Mouse (Mus musculus) limb, embryonic 14.5 days (tissue): ENCODE data around the gene Ice2. TPM values are rescaled to one million over a fixed set of nuclear protein-coding genes. Genes with fewer than 3 reads are reported as not detected.
A peak's percentile ranks its signal among the peaks of the same experiment; 100 is the strongest.

ENCODE experiments used
- ATAC-seq: fragments of 200-750 bp; cut with Nextera tagmentation; 2 replicates; pipeline ENCODE4 v1.8.0; 2017; ENCODE audit warnings: low read depth, moderate number of reproducible peaks, moderate TSS enrichment; ENCODE audit not compliant: low FRiP score
- DNase-seq: peaks from one replicate; pipeline ENCODE4 v3.0.0-alpha.2; 2015; ENCODE audit warnings: low spot score
- H3K27ac ChIP-seq: fragments of 300-500 bp; sonication (generic); replicated peaks from 2 replicates; pipeline ENCODE4 v1.5.1; 2014; ENCODE audit warnings: low read depth, mild to moderate bottlenecking, low read length, moderate library complexity, mixed read lengths
- H3K27me3 ChIP-seq: fragments of 300-500 bp; sonication (generic); 2 replicates; pipeline ENCODE4 v1.6.1; 2014; ENCODE audit warnings: low read length, mixed read lengths; ENCODE audit not compliant: control insufficient read depth, insufficient read depth
- H3K36me3 ChIP-seq: fragments of 300-500 bp; sonication (generic); 2 replicates; pipeline ENCODE4 v1.6.1; 2014; ENCODE audit warnings: mild to moderate bottlenecking, low read length, moderate library complexity, mixed read lengths; ENCODE audit not compliant: control insufficient read depth, insufficient read depth
- H3K4me1 ChIP-seq: fragments of 300-500 bp; sonication (generic); 2 replicates; pipeline ENCODE4 v1.6.1; 2014; ENCODE audit warnings: antibody characterized with exemption, low read length, mixed read lengths; ENCODE audit not compliant: control insufficient read depth, insufficient read depth
- H3K4me2 ChIP-seq: fragments of 300-500 bp; sonication (generic); replicated peaks from 2 replicates; pipeline ENCODE4 v1.6.1; 2014; ENCODE audit warnings: low read depth, mild to moderate bottlenecking, low read length, moderate library complexity; ENCODE audit not compliant: severe bottlenecking
- H3K4me3 ChIP-seq: fragments of 300-500 bp; sonication (generic); replicated peaks from 2 replicates; pipeline ENCODE4 v1.5.1; 2014; ENCODE audit warnings: low read length
- H3K9ac ChIP-seq: fragments of 300-500 bp; sonication (generic); 2 replicates; pipeline ENCODE4 v1.6.1; 2014; ENCODE audit warnings: mild to moderate bottlenecking, low read depth, low read length, moderate library complexity; ENCODE audit not compliant: severe bottlenecking
- H3K9me3 ChIP-seq: fragments of 300-500 bp; sonication (generic); 2 replicates; pipeline ENCODE4 v1.6.1; 2016; ENCODE audit warnings: low read length; ENCODE audit not compliant: control insufficient read depth
- POLR2A ChIP-seq: fragments of 200-500 bp; IDR thresholded peaks from 2 replicates; pipeline ENCODE4 v1.8.0; 2012; ENCODE audit warnings: inconsistent platforms, mild to moderate bottlenecking, moderate library complexity, borderline replicate concordance; ENCODE audit not compliant: insufficient read depth, insufficient read length; ENCODE audit errors: extremely low read depth
- WGBS: fragments of 180-500 bp; shearing (Covaris S2); extraction: QIAGEN DNeasy Blood & Tissue Kit; methylation state at CpG from one replicate; pipeline ENCODE4 v1.1.7; 2014; 5-methylcytosine and 5-hydroxymethylcytosine counted together
- polyA plus RNA-seq, 2 experiments: library from polyadenylated mRNA; depleted of rRNA in 1 of 2; stranded (reverse) in 1 of 2; unstranded in 1 of 2; fragments of >200 nt; fragmentation: Nextera tagmentation in 1 of 2; extraction: Ambion mirVana in 1 of 2; gene quantifications; 2 replicates each; pipeline versions ENCODE4 v1.2.1 to v1.2.3; 2012 to 2014

Gene Ice2
- polyA plus RNA-seq, 2 experiments, result 13.7 to 15.8 TPM

DNA sequence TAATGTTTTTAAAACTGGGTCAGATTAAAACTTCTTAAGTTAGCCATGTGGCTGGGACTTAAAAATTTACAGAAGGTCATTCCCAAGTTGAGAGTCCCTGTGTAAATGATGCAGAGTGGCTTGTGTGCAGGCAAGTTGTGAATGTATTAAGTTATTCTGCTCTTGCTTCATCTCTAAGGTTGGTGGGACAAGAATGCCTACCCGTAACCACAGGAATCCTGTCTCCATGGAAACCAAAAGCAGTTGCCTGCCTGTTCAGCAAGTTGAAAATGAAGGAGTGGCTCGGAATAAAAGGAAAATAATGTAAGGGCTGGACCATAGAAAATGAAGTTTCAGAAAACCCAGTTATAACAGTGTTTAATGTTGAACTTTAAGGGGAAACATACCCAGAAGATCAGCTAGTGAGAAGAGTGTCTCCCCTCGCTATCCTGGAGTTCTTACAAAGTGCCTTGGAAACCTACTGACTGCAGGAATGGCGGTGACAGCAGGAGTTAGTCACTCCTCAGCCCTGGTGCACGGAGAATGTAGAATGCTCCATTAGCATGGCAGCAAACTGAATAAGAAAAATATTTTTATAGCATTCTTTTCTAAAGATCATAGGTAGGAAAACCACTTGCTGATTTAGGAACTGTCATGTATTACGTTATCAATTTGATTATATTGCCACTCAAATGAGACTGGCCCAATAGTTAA is 34.3 kb downstream of the Ice2 start:
- peak; percentile 80 for ATAC-seq
- Histone ChIP-seq H3K9ac (no peak overlapping the region), H3K27me3 (no peaks in the 10 kb centered on the region), H3K4me2 (no peak overlapping the region), H3K4me1 (peaks cover 10% of the 10 kb centered on the region; the same call in 1 of the 2 replicates), H3K4me3 (no peak overlapping the region), H3K9me3 (no peaks in the 10 kb centered on the region), H3K27ac (peak overlapping the region; percentile 52), H3K36me3 (peaks cover 20% of the 10 kb centered on the region)
- WGBS, result 53% methylated on average over 6 of the region's 6 CpGs
- DNase-seq, result peak; percentile 79
- no peak for TF ChIP-seq POLR2A

DNA sequence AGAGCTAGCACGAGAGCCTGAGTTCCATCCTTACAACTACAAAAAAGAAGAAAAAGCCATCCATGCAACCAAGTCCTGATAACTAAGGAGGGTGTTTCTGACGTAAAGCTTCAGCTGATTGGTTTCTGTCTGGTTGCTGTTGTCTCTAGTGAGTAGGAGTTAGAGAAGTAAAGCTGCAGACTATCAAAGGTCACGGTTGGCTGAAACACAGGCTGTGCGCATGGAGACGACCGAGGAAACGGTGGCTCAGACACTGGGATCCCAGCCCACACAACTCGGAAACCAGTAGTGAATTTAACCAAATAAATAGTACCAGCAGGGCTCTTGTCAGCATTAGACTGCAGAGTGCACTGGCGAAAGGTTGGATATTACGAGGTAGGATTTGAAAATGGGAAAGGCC is 37.5 kb downstream of the Ice2 start:
- Histone ChIP-seq H3K9ac (no peak overlapping the region), H3K4me3 (no peak overlapping the region), H3K4me2 (no peak overlapping the region), H3K27ac (no peak overlapping the region), H3K4me1 (peaks cover 10% of the 10 kb centered on the region; the same call in 1 of the 2 replicates), H3K36me3 (peaks cover 8% of the 10 kb centered on the region; the same call in 1 of the 2 replicates), H3K9me3 (no peaks in the 10 kb centered on the region), H3K27me3 (no peaks in the 10 kb centered on the region)
- WGBS, result 79% methylated on average over 10 of the region's 10 CpGs
- DNase-seq, result no peak
- no peak for ATAC-seq
- TF ChIP-seq POLR2A, result no peak

DNA sequence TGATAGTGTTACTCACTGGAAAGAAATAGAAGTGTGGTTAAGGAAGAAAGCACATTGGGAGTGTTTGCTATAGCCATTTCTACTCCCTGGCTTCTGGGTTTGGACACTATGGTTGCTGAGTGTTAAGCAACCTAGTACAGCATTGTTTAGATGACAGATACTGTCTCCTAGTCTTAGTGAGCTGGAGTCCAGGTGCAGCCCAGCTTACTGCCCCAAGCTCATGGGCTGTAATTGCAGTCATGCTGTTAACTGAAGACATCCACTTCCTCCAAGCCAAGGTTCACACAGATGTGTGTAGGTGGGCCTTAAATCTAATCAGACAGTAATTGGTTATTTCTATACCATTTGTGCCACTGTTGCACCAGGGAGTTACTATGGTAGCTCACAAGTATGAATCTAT is 38.0 kb downstream of the Ice2 start:
- Histone ChIP-seq H3K4me3 (no peak overlapping the region), H3K4me1 (peaks cover 10% of the 10 kb centered on the region), H3K27me3 (no peaks in the 10 kb centered on the region), H3K4me2 (no peak overlapping the region), H3K9me3 (no peaks in the 10 kb centered on the region), H3K9ac (no peak overlapping the region), H3K36me3 (peaks cover 7% of the 10 kb centered on the region; the same call in 1 of the 2 replicates), H3K27ac (no peak overlapping the region)
- DNase-seq (no peak), ATAC-seq (no peak)
- TF ChIP-seq POLR2A, result no peak

DNA sequence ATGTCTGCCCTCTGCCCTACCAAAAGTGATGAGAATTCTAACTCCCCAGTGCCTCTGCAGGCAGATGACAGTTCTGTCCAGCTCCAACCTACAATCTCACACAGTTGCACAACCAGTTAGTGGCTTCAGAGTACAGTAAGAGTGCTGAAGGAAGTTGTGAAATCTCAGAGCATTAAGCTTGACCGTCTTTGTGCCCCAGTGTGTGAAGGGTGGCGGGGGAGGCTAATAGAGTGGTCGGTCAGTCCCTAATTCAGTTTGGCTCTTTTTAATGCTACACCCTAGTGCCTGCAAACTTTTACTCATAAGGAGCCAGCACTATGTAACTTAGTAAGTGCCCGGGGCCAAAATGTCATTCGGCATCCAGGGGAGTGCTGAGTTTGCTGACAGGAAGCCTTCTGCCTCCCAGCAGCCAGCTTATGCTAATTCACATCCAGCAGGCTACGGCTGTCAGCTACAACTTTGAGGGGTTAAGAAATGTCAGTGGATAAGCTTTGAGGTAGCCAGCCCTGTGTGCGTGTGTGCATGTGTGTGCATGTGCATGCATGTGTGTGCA is 42.2 kb downstream of the Ice2 start:
- H3K27ac ChIP-seq, result no peak overlapping the region
- H3K4me1 ChIP-seq, result no peaks in the 10 kb centered on the region; the same call in 1 of the 2 replicates
- H3K4me2 ChIP-seq, result no peak overlapping the region
- WGBS, result 24% methylated on average over 7 of the region's 7 CpGs
- no peaks in the 10 kb centered on the region for H3K27me3 ChIP-seq
- H3K4me3 ChIP-seq, result no peak overlapping the region
- TF ChIP-seq POLR2A, result no peak
- no peak overlapping the region for H3K9ac ChIP-seq
- H3K9me3 ChIP-seq, result no peaks in the 10 kb centered on the region
- ATAC-seq (no peak), DNase-seq (peak; percentile 57)
- no peaks in the 10 kb centered on the region for H3K36me3 ChIP-seq

DNA sequence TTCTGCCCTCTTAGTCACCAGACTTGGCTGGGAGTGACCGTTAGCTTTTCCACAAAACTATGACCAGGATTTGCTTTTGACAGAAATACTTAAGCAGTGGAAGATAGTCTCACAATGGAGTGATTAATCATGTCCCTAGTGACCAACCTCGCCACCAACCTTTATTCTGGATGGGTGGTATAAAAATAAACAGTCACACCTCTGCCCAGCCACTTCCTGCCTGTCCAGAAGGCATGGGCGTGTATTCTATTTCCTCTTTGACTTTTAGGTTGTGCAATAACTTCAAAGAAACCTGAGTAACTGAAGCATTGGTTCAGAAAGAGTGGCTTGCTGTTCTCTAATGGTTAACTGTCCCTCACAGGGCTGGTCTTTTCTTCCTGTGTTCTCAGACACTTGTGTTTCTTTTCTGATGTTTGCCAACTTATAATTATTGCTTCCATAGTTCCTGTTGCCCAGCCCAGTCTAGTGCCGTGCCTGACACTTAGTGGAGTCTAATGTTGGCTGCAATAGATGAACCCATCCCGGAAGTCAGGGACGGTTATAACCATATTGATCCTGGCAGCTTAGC is 44.8 kb downstream of the Ice2 start:
- no peak for TF ChIP-seq POLR2A

More for the DNA sequence above, 44.8 kb downstream of the Ice2 start:
- Histone ChIP-seq H3K27me3 (no peaks in the 10 kb centered on the region), H3K4me1 (no peaks in the 10 kb centered on the region; the same call in 1 of the 2 replicates), H3K27ac (no peak overlapping the region), H3K9me3 (no peaks in the 10 kb centered on the region), H3K4me3 (no peak overlapping the region), H3K4me2 (no peak overlapping the region), H3K36me3 (no peaks in the 10 kb centered on the region), H3K9ac (no peak overlapping the region)
- DNase-seq, result no peak
- ATAC-seq, result no peak
- WGBS, result 57% methylated on average over 6 of the region's 6 CpGs
